Mouse (Mus musculus) midbrain, embryonic 13.5 days (tissue): ENCODE results near the gene Ddx41. TPM values are rescaled to one million over a fixed set of nuclear protein-coding genes. Genes with fewer than 3 reads are reported as not detected.

Experiments used
- ATAC-seq: fragments of 200-750 bp; cut with Nextera tagmentation; 2 replicates; pipeline ENCODE4 v1.8.0; 2017; ENCODE audit warnings: mild to moderate bottlenecking, moderate TSS enrichment, moderate library complexity
- H3K27ac ChIP-seq: fragments of 300-500 bp; sonication (generic); 2 replicates; pipeline ENCODE4 v1.5.1; 2015; ENCODE audit warnings: inconsistent platforms, mild to moderate bottlenecking, moderate library complexity
- H3K27me3 ChIP-seq: fragments of 300-500 bp; sonication (generic); 2 replicates; pipeline ENCODE4 v1.6.1; 2015; ENCODE audit warnings: mild to moderate bottlenecking, inconsistent platforms
- H3K36me3 ChIP-seq: fragments of 300-500 bp; sonication (generic); 2 replicates; pipeline ENCODE4 v1.6.1; 2015; ENCODE audit warnings: mild to moderate bottlenecking, inconsistent platforms
- H3K4me1 ChIP-seq: fragments of 300-500 bp; sonication (generic); replicated peaks from 2 replicates; pipeline ENCODE4 v1.6.1; 2015; ENCODE audit warnings: inconsistent platforms
- H3K4me2 ChIP-seq: fragments of 300-500 bp; sonication (generic); replicated peaks from 2 replicates; pipeline ENCODE4 v1.6.1; 2015; ENCODE audit warnings: moderate library complexity, mild to moderate bottlenecking, inconsistent platforms
- H3K4me3 ChIP-seq: fragments of 300-500 bp; sonication (generic); replicated peaks from 2 replicates; pipeline ENCODE4 v1.5.1; 2015; ENCODE audit warnings: mild to moderate bottlenecking, inconsistent platforms
- H3K9ac ChIP-seq: fragments of 300-500 bp; sonication (generic); replicated peaks from 2 replicates; pipeline ENCODE4 v1.6.1; 2015; ENCODE audit warnings: mild to moderate bottlenecking, inconsistent platforms
- H3K9me3 ChIP-seq: fragments of 300-500 bp; sonication (generic); 2 replicates; pipeline ENCODE4 v1.6.1; 2016; ENCODE audit warnings: mild to moderate bottlenecking, inconsistent platforms
- WGBS: fragments of 180-500 bp; shearing (Covaris S2); methylation state at CpG from one replicate; pipeline ENCODE4 v1.1.7; 2015; 5-methylcytosine and 5-hydroxymethylcytosine counted together
- polyA plus RNA-seq: library from polyadenylated mRNA; unstranded; fragments of >200 nt; fragmentation: Nextera tagmentation; extraction: Ambion mirVana; gene quantifications from 2 replicates; pipeline ENCODE4 v1.2.1, GENCODE M21; 2015

The Ddx41 gene
- polyA plus RNA-seq, 1 experiment from 2014 or later: 66.6 TPM

DNA sequence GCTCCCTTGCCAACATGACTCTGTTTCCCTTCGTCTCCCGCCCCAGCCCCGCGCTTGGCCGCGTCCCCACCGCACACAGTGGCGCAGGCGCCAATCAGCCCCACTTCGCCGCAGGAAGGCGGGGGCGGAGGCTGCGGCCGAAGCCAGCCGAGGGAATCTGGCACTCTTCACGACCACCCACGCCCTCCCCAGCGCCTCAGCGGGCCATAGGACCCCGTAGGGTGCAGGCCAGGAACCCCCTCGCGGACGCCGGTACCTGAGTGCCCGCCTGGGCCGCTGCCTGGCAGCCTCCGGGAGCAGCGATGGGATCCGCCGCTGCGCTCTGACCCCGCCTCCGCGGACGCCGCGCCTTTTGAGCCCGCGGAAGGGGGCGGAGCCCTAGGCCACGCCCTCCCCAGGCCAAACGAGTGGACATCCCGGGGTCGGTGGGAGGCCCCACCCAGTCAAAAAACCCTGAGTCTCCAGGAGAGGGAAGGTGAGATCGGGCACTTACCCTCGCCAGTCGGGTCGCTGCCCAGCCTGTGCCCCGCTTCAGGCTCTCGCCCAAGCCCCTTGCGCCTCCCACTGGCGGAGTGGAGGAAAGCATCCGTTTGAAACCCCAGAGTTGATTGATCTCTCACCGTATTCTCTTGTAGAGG, 23.2 kb downstream of the Ddx41 start, which contains the start of gene Pdlim7:
TSS of gene Pdlim7 (minus strand) at position 566 of the 638 bp plus-strand sequence.
- peak; percentile 80 for ATAC-seq
- peaks cover 22% of the 10 kb centered on the region for H3K36me3 ChIP-seq
- peaks cover 31% of the 10 kb centered on the region for H3K4me1 ChIP-seq
- H3K4me2 ChIP-seq: peak within 1 kb of the TSS; percentile 95
- H3K27ac ChIP-seq: peak within 1 kb of the TSS; percentile 83
- H3K9me3 ChIP-seq: no peaks in the 10 kb centered on the region
- H3K27me3 ChIP-seq: no peaks in the 10 kb centered on the region; the same call in 1 of the 2 replicates
- under 1% methylated on average over 55 of the region's 55 CpGs for WGBS
- peak within 1 kb of the TSS; percentile 91 for H3K9ac ChIP-seq
- H3K4me3 ChIP-seq: peak within 1 kb of the TSS; percentile 82

GRCm38 (mm10) chr13:55512379-55513031, 24.0 kb downstream of the Ddx41 start:
- Histone ChIP-seq H3K36me3 (peaks cover 28% of the 10 kb centered on the region), H3K4me1 (peaks cover 31% of the 10 kb centered on the region), H3K9me3 (no peaks in the 10 kb centered on the region), H3K9ac (peak overlapping the region; percentile 91), H3K4me3 (peak overlapping the region; percentile 82), H3K27me3 (no peaks in the 10 kb centered on the region; the same call in 1 of the 2 replicates), H3K27ac (peak overlapping the region; percentile 83; the same call in 1 of the 2 replicates), H3K4me2 (peak overlapping the region; percentile 95)
- 3% methylated on average over 25 of the region's 25 CpGs for WGBS
- peak; percentile 68 for ATAC-seq

GRCm38 (mm10) chr13:55511492-55511861, 25.0 kb downstream of the Ddx41 start:
- 31% methylated on average over 5 of the region's 5 CpGs for WGBS
- Histone ChIP-seq H3K9ac (peak overlapping the region; percentile 5; the same call in 1 of the 2 replicates), H3K4me3 (peak overlapping the region; percentile 82), H3K4me2 (peak overlapping the region; percentile 95), H3K9me3 (no peaks in the 10 kb centered on the region), H3K36me3 (peaks cover 38% of the 10 kb centered on the region), H3K27me3 (no peaks in the 10 kb centered on the region; the same call in 1 of the 2 replicates), H3K27ac (peak overlapping the region; percentile 80), H3K4me1 (peaks cover 31% of the 10 kb centered on the region)
- no peak for ATAC-seq

DNA sequence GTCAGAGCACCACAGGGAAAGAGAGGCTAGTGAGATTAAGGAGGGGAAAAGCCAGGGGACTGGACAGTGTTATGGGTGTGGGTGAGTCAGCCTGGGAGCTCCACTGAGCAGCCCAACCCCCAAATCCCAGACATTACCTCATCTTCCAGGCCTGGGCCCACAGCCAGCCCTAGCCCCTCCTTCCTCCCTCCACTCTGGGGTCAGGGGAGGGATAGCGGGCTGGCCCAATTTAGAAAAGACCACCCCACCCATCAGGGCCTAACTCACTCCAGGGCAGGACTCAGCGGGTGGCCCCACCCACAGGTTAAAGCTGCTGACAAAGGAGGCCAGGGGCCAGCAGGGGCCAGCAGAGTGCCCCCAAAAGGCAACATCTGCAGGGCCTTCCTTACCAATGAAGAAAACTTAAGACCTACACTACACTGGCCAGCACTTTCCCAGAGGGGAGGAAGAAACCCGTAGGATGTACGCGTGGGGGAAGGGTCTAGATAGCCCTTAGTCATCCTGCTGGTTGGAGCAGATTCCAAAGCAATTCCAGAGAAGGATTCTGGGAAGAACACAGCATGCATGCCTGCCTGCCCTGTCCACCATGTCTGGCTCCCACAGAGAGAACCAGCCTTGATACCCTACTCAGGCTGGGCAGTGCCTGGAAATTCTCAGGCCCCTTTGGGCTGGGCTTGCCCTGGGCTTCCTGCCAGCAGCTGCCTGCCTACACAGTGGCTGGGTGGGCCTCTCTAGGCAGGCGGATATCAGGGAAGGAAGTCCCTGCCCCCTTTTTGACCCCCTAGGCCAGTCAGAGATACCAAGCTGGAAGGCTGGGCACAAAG, 25.6 kb downstream of the Ddx41 start:
- peaks cover 44% of the 10 kb centered on the region for H3K36me3 ChIP-seq
- H3K4me2 ChIP-seq: peak overlapping the region; percentile 95
- peaks cover 31% of the 10 kb centered on the region for H3K4me1 ChIP-seq
- H3K27ac ChIP-seq: peak overlapping the region; percentile 80
- ATAC-seq: peak; percentile 46
- H3K9ac ChIP-seq: peak overlapping the region; percentile 5; the same call in 1 of the 2 replicates
- H3K27me3 ChIP-seq: no peaks in the 10 kb centered on the region; the same call in 1 of the 2 replicates
- 0 out of 2 replicates have a peak overlapping the region, but pooled peaks have one; percentile 82 for H3K4me3 ChIP-seq
- WGBS: 13% methylated on average over 6 of the region's 6 CpGs
- H3K9me3 ChIP-seq: no peaks in the 10 kb centered on the region

DNA sequence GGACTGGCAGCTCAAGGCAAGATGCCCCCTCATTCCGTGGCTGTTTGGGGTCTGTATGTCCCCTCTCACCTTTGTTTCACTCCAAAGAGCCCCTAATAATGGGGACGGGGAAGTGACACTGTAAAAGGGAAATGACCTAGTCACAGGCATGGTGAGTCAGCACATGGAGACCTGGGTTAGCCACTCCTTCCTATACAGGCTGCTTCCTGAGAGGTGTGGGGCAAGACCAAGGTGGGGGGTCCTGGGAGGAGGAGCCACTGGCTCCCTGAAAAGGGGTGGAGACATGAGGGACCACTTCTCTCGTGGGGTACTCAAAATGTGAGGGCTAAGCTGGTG, 26.2 kb downstream of the Ddx41 start:
- Histone ChIP-seq H3K9me3 (no peaks in the 10 kb centered on the region), H3K9ac (peak overlapping the region; percentile 5; the same call in 1 of the 2 replicates), H3K4me1 (peaks cover 31% of the 10 kb centered on the region), H3K27ac (peak overlapping the region; percentile 80), H3K27me3 (no peaks in the 10 kb centered on the region; the same call in 1 of the 2 replicates), H3K4me2 (peak overlapping the region; percentile 95), H3K36me3 (peaks cover 50% of the 10 kb centered on the region), H3K4me3 (no peak overlapping the region)
- no peak for ATAC-seq
- 33% methylated on average over 3 of the region's 3 CpGs for WGBS

- WGBS: 92% methylated on average over 10 of the region's 10 CpGs
- H3K4me1 ChIP-seq: peaks cover 29% of the 10 kb centered on the region
Observed at GRCm38 (mm10) chr13:55508531-55508930, 27.9 kb downstream of the Ddx41 start.

DNA sequence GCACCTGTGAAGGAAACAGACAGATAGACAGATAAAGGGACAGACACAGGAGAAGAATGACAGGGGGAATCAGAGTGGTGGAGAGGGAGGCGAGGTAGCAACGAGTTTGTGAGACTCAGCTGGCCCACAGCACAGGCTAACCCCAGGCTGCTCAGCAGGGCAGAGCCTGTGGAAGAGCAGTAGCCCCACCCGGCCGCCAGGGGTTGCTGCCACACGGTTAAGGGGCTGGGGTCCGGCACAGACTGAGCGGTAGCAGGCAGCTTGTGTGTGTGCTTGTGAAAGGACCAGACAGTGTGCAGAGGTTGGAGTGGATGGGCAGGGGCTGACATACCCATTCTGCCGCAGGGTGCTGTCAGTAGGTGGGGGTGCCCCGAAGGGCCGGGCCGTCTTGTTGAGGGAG, 28.6 kb downstream of the Ddx41 start:
- WGBS: 56% methylated on average over 11 of the region's 11 CpGs
- ATAC-seq: no peak
- peaks cover 29% of the 10 kb centered on the region for H3K4me1 ChIP-seq

More at GRCm38 (mm10) chr13:55508531-55508930, 27.9 kb downstream of the Ddx41 start:
- Histone ChIP-seq H3K9me3 (no peaks in the 10 kb centered on the region), H3K27ac (no peak overlapping the region), H3K36me3 (peaks cover 68% of the 10 kb centered on the region), H3K4me3 (no peak overlapping the region), H3K27me3 (no peaks in the 10 kb centered on the region), H3K9ac (no peak overlapping the region), H3K4me2 (no peak overlapping the region)
- ATAC-seq: no peak

DNA sequence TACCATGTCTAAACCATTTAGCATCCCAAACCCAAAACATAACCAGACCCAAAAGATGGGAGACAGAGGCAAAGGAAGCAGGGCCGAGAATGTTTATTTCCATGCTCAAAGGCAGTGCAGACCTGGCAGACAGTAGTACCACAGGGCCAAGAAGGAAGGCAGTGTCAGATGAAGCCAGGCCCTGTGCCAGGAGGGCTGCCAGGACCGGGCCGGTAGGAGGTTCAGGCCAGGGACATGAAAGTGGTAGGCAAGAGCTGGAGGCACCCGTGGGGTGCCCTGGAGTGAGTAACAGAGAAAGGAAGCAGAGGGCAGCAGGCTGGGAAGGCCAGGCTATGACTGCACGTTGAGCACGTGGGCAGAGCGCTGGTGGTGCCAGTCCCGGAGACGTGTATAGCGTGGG, 29.8 kb downstream of the Ddx41 start:
- Histone ChIP-seq H3K36me3 (peaks cover 84% of the 10 kb centered on the region), H3K9ac (no peak overlapping the region), H3K9me3 (no peaks in the 10 kb centered on the region), H3K27me3 (no peaks in the 10 kb centered on the region), H3K4me2 (no peak overlapping the region), H3K27ac (no peak overlapping the region), H3K4me1 (peaks cover 19% of the 10 kb centered on the region), H3K4me3 (no peak overlapping the region)
- ATAC-seq: no peak
- 97% methylated on average over 10 of the region's 10 CpGs for WGBS

More for the DNA sequence above, 28.6 kb downstream of the Ddx41 start:
- Histone ChIP-seq H3K27me3 (no peaks in the 10 kb centered on the region), H3K27ac (no peak overlapping the region), H3K4me3 (no peak overlapping the region), H3K4me2 (no peak overlapping the region), H3K9ac (no peak overlapping the region), H3K9me3 (no peaks in the 10 kb centered on the region), H3K36me3 (peaks cover 74% of the 10 kb centered on the region)

DNA sequence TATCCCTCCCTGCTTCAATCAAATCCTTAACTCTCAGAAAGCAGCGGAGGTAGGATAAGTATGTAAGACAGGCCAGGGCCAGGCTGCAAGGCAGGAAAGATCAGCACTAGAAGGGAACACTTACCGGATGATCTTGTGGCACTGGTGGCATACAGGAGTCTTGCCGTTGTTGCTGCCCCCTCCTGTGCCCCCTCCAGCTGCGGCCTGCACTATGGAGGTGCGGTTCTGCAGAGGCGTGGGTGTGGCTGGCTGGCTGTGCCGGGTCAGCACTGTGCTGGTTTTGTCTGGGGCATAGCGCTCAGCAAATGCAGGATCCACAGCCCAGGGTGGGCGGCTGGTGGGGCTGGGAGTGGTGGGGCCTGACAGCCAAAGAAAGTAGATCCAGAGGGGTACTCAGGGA, 30.6 kb downstream of the Ddx41 start:
- ATAC-seq: no peak
- Histone ChIP-seq H3K27me3 (no peaks in the 10 kb centered on the region), H3K27ac (no peak overlapping the region), H3K4me2 (no peak overlapping the region), H3K9me3 (no peaks in the 10 kb centered on the region), H3K4me3 (no peak overlapping the region), H3K9ac (no peak overlapping the region), H3K4me1 (peaks cover 10% of the 10 kb centered on the region), H3K36me3 (peaks cover 91% of the 10 kb centered on the region)
- WGBS: 98% methylated on average over 9 of the region's 9 CpGs

GRCm38 (mm10) chr13:55504390-55504789, 32.1 kb downstream of the Ddx41 start:
- H3K9ac ChIP-seq: no peak overlapping the region
- no peak overlapping the region for H3K27ac ChIP-seq
- H3K36me3 ChIP-seq: peaks cover 89% of the 10 kb centered on the region
- H3K9me3 ChIP-seq: no peaks in the 10 kb centered on the region
- H3K4me2 ChIP-seq: no peak overlapping the region
- H3K4me3 ChIP-seq: no peak overlapping the region
- 90% methylated on average over 5 of the region's 5 CpGs for WGBS
- H3K27me3 ChIP-seq: no peaks in the 10 kb centered on the region
- ATAC-seq: no peak
- no peaks in the 10 kb centered on the region for H3K4me1 ChIP-seq

GRCm38 (mm10) chr13:55502405-55502804, 34.1 kb downstream of the Ddx41 start:
- ATAC-seq: no peak
- Histone ChIP-seq H3K9ac (no peak overlapping the region), H3K36me3 (peaks cover 85% of the 10 kb centered on the region), H3K9me3 (no peaks in the 10 kb centered on the region), H3K27ac (no peak overlapping the region), H3K4me2 (no peak overlapping the region), H3K4me1 (peaks cover 3% of the 10 kb centered on the region; the same call in 1 of the 2 replicates), H3K27me3 (no peaks in the 10 kb centered on the region), H3K4me3 (no peak overlapping the region)
- 92% methylated on average over 8 of the region's 8 CpGs for WGBS

DNA sequence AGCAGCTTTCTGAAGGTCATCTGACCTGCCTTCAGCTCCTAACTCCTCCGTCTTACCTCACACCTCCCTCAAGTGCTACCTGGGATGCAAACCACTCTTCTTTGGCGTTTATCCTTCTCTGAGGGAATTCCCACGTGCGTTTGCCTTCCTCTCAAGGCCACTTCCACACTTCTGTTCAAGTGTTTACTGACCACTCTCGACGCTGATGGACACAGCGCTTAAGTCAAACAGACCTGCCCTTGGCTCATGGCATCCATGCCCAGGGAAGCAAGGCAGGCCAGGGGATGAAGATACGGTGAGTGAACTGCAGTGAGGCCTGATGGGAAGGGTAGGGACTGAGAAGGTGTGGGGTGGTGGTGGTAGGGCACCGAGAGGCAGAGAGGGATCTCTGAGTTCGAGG, 35.9 kb downstream of the Ddx41 start:
- WGBS: 83% methylated on average over 10 of the region's 10 CpGs
- Histone ChIP-seq H3K4me3 (no peak overlapping the region), H3K36me3 (peaks cover 66% of the 10 kb centered on the region), H3K27ac (no peak overlapping the region), H3K9ac (no peak overlapping the region), H3K4me1 (peaks cover 15% of the 10 kb centered on the region), H3K4me2 (no peak overlapping the region), H3K27me3 (no peaks in the 10 kb centered on the region), H3K9me3 (no peaks in the 10 kb centered on the region)
- ATAC-seq: no peak
